Mouse (Mus musculus) leukemia stem cell, adult 10-12 weeks (primary cell): ENCODE measurements around the gene Olfr453. TPM values are rescaled to one million over a fixed set of nuclear protein-coding genes. Genes with fewer than 3 reads are reported as not detected.

Experiments used
- polyA plus RNA-seq: library from polyadenylated mRNA; stranded (reverse); fragments of >175 nt; gene quantifications from 2 replicates; pipeline ENCODE4 v1.2.3, GENCODE M21; 2012; ENCODE audit warnings: low replicate concordance

Gene Olfr453
- not detected in 2 replicates for polyA plus RNA-seq

DNA sequence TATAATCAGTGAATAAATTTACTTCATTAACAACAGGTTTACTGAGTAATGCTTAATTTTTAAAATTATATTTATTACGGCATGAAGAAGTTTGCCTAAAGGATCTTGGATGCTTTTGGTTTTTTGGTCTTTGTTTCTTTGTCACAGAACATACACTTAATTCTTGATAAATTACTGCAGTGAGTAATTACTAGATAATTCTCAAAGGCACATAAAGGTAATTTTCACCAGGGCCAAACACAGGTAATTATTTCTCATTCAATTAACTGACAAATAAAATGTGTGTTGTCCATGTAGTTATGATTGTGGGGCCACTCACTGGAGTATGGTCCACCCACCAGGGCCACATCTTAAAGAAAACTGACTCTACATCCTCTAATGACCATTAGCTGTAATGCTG is at the start of gene Olfr453:
Olfr453 (plus strand) TSS at position 301 of the 400 bp plus-strand sequence.

DNA sequence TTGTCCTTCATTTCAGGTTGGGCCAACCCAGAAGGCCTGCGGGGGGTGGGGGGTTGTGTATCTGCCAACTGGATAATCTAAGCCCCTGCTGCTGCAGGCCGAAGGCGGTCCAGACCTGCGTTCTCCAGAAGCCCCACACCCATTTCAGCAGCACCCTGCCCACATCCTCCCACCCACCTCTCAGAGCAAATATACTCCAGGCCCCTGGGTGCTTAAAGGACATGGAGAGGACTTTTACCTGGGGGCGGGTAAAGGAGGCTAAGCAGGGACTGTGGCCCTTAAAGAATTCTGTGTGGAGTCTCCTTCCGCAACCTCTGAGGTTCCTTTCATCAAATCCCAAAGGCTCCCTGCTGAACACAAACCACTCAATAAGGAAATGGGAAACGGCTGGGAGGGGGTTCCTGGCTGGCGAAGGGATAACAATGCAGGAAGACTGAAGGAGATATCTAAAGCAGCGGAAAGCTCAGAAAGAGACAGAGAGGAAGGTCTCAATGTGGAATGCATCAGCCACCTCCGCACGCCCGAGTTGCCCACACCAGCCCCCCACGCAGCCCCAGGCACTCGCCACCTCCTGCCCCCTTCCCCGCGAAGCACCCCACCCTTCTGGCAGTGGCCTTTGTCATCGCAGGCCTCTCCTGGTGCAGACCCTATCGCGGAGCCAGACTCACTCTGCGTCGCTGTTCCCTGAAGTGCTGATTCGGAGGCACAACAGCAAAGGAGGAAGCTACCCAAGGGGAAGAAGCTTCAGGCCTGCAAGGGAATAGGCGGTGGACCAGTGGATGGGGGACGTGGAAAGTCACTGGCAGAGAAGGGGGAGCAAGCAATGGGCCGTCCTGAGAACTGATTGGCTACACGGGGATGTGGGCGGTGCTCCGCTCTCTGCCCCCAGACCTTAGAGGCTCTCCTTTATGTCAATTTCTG is 29.6 kb upstream of the Olfr453 start, which contains the start of gene Tcaf1:
Tcaf1 (minus strand) TSS at position 798 of the 921 bp plus-strand sequence.

GRCm38 (mm10) chr6:42756104-42756503 is 16.9 kb downstream of the Olfr453 start, which contains the start of gene Olfr38:
TSS of gene Olfr38 (plus strand) at chr6:42756404.

DNA sequence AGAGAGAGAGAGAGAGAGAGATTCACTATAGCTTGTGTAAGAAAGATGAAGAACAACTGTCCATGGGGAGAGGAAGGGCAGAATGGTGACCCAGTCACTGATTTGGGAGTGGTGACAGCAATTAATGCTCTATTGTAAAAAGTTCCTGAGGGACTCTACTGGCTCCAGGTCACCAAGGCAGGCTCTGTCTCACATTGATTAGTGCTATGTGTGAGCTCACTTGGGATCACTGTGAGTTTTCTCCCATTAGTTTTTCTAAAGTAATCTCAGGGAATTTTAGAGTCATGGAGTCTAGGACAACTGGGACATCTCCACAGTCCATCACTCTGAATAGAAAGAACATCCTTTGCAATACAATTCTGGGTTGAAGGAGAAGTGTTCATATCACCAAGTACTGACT is 45.6 kb downstream of the Olfr453 start, which contains the start of gene Olfr452:
Olfr452 (plus strand) TSS at position 301 of the 400 bp plus-strand sequence.

Other genes starting within 250 kb of the Olfr453 start
- gene Olfr455, start 191.8 kb upstream of the Olfr453 start, polyA plus RNA-seq: not detected in 2 replicates
- not detected in 2 replicates for gene Tcaf3, start 141.7 kb upstream of the Olfr453 start, polyA plus RNA-seq
- gene Tcaf2, start 94.1 kb upstream of the Olfr453 start, polyA plus RNA-seq: not detected in 2 replicates
- gene Tcaf1, start 29.3 kb upstream of the Olfr453 start, polyA plus RNA-seq: 0.11 and 0.17 TPM in 2 replicates
- 0.06 TPM in 1 of 2 replicates, not detected in the other for gene Olfr38, start 17.0 kb downstream of the Olfr453 start, polyA plus RNA-seq
- not detected in 2 replicates for gene Olfr452, start 45.7 kb downstream of the Olfr453 start, polyA plus RNA-seq
- 0.26 TPM in 1 of 2 replicates, not detected in the other for gene Olfr450, start 72.6 kb downstream of the Olfr453 start, polyA plus RNA-seq
- gene Olfr449, start 95.0 kb downstream of the Olfr453 start, polyA plus RNA-seq: not detected in 2 replicates
- gene Olfr448, start 151.1 kb downstream of the Olfr453 start, polyA plus RNA-seq: not detected in 2 replicates
- gene Olfr447, start 169.5 kb downstream of the Olfr453 start, polyA plus RNA-seq: not detected in 2 replicates
- gene Olfr446, start 182.0 kb downstream of the Olfr453 start, polyA plus RNA-seq: not detected in 2 replicates
- not detected in 2 replicates for gene Olfr444, start 209.7 kb downstream of the Olfr453 start, polyA plus RNA-seq